Mouse (Mus musculus) monocyte, adult 5-6 weeks (primary cell): ENCODE measurements around the gene Ndufa4l2. TPM values are rescaled to one million over a fixed set of nuclear protein-coding genes. Genes with fewer than 3 reads are reported as not detected.

Experiments used
- ATAC-seq: fragments of 153-309, 156-312 bp; replicated peaks from 2 replicates; pipeline ENCODE4 v1.8.0; 2017; ENCODE audit warnings: mild to moderate bottlenecking; ENCODE audit not compliant: low TSS enrichment, insufficient number of reproducible peaks, severe bottlenecking, poor library complexity, low FRiP score
- total RNA-seq: library from RNA; stranded (forward); fragments of 200-1000, 200-491, 200-594 nt; gene quantifications from 3 replicates; pipeline ENCODE4 v1.2.3, GENCODE M21; 2017

The Ndufa4l2 gene
- total RNA-seq, 1 experiment from 2014 or later = not detected

GRCm38 (mm10) chr10:127508239-127508638 is 6.5 kb upstream of the Ndufa4l2 start:
- ATAC-seq = peak; percentile 8; the same call in 1 of the 2 replicates

GRCm38 (mm10) chr10:127509051-127509836 is 5.5 kb upstream of the Ndufa4l2 start:
- ATAC-seq = peak; percentile 47; the same call in 1 of the 2 replicates

DNA sequence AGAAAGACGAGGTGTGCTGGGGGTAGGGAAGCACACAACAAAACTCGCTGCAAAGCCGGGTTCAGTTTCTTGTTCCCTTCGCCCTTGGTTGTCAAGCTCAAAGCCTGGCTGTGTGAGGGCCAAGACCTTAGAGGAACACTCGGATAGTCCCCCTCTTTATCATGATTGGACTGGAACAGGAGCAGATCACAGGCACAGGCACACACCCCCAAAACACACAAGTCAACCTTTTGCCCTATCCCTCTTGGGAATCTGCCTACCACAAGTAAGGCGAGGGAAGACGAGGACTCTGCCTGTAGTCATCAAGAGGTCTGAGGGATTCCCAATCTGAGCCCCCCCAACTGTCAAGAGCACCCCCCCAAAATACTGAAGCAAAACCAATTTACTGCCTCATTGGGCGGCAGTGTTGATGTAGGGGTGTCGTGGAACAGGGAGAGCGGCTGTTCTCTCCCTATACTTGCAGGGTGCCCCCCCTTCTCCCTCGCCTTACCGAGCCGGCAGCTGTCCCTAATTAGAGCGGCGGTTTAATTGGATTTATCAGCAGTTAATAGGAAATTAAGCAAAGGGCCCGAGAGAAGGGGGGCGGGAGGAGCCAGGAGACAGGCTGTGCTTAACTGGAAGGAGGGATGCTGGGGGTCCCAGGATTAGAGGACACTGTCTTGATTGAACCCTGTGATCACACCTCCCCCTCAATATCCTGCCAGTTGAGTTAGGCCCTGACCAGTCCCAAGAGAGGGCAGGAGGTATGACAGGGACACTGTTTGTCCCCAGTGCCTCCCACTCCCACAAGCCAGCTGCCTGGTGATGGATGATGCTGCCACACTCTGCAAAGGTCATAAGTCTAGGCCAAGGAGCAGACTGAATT is 4.7 kb upstream of the Ndufa4l2 start:
- no peak for ATAC-seq

DNA sequence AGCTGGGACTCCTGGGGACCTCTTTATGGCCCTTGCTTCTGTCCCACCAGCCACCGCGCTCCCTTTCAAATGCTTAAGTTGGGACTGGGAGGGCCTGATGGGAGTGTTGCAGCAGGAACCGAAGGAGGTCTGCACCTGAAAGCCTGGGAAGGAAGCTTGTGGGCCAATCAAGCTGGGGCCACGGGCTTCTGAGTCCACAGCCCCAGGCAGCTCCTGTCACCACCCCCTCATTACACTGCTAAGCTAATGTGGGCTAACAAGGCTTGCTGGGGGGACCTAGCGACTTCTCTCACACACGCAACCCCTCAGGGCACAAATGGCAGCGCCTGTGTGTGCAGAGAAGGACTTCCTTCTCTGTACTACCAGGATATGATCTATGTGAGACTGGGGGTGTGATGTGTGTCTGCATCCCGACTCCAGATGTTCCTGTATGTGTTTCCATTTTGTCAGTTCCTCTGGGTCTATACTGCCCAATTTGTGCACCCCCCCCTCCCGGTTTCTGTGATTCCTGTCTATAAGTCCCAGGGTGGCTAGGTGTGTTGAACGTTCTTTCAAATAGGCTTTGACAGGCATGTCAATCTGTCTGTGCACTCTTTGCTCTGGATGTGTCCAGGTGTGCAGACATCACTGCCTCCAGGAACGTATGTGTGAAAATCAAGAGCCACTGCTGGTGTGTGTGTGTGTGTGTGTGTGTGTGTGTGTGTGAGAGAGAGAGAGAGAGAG is 3.7 kb upstream of the Ndufa4l2 start:
- no peak for ATAC-seq

GRCm38 (mm10) chr10:127511634-127512306 is 3.0 kb upstream of the Ndufa4l2 start:
- no peak for ATAC-seq

DNA sequence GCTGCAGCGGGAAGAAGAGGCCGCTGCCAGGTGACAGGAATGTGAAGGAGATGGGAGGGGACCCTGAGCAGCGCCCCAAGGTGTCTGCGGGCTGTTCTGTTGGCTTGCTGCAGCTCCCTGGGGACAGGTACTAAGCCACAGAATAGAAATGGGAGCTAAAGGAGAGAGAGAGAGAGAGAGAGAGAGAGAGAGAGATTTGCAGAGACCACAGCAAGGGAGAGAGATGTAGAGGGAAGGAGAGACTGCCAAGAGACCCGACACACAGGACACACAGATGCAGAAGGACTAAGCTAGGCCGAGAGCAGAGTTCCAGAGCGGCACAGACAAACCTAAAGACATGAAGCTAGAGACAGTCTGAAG is 2.5 kb upstream of the Ndufa4l2 start:
- ATAC-seq = no peak

DNA sequence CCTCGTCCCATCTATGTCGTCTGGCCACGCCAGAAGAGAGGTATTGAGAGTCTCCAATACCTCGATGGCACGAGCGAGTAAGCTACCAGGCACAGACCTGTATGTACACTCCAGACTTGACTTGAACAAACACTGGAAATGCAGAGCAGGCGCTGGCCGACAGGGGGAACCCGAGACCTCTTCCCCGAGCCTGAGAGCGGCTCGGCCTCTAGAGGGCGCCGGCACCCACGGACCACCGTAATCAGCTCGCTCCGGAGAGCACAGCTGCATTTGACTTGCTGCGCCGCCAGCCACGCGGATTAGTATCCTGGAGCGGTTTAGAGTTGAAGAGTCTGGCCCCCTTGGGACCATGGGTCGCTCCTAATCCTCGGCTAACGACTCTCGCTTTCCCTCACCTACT is 2.0 kb upstream of the Ndufa4l2 start:
- ATAC-seq = peak; percentile 68

- no peak for ATAC-seq
These were observed 1.2 kb upstream of the Ndufa4l2 start for GRCm38 (mm10) chr10:127513501-127514091.

- no peak for ATAC-seq
These were observed 562 bp upstream of the Ndufa4l2 start for GRCm38 (mm10) chr10:127514111-127514698.

DNA sequence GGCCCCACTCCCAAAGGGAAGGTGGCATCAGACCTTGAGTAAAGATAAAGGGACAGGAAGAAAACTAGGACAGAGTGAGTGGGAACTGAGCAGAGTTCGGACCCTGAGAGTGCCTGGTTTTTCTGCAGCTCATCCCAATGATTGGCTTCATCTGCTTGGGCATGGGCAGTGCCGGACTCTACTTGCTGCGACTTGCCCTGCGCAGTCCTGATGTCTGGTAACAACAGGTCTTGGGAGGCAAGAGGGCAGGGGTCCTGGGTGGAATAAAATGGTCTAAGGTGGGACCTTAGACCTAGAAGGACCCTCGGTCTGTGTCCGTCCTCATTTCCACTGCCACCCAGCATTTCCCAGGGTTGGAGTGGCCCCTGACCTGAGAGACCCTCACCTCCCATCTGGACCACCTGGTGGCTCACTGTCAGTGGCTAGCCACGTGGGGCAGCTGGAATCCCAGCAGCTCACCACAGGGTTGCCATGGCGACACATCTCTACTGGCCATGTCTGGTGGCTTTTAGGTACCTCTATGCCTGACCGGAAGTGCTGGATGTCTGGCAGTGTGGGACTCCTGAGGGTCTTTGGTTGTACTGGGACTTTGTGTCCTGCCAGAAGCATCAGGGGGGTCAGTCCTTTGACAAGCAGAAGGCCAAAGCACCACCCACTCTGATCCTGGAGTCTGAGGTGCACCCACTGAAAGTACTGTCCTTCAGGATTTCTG is 660 bp downstream of the Ndufa4l2 start:
- no peak for ATAC-seq

GRCm38 (mm10) chr10:127515983-127516459 is 1.3 kb downstream of the Ndufa4l2 start:
- no peak for ATAC-seq

DNA sequence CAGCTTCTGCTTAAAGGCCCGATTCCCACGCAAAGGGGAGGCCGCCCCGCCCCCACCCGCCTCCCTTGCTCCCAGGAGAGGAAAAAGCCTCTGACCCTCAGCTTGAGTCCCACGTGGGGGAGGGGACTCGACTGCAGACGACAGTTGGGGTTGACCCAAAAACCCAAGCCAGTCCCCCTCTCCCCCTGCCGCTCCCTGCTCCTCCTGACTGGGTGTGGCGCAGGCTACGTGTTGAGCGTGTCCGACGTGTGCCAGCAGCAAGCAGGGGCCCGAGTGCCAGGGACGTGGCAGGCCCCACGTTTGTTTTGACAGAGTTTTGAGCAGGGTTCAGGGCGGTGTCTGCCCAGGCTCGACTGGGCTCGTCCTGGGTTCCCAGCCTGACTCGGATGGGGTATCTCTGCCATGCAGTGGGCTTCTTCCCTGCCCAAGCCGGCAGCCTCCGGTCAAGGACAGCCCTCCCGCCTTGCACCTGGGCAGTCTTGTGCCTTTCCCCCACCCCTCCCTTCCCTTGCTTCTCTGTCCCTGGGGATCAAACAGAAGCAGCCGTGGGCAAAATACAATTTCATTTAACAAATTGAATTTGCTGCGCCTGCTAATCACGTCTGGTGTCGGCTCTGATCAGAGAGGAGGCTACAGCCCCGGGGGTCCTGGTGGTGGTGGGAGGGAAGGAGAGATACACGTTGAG is 2.0 kb downstream of the Ndufa4l2 start:
- no peak for ATAC-seq

DNA sequence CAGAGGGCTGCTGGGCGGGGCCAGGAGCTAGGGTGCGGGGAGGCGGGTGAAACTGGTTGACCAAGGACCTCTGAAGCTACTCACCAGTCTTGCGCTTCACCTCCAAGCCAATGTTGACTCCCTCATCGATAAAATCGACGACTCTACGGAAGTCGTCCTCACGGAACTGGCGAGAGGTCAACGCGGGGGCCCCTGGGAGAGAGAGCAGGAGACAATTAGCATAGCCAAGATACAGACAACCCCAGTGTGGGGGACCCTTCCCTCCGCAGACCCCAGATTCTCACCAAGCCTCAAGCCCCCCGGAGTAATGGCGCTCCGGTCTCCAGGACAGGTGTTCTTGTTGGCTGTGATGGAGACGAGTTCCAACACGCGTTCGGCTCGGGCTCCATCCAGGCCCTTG is 3.2 kb downstream of the Ndufa4l2 start:
- ATAC-seq = no peak

DNA sequence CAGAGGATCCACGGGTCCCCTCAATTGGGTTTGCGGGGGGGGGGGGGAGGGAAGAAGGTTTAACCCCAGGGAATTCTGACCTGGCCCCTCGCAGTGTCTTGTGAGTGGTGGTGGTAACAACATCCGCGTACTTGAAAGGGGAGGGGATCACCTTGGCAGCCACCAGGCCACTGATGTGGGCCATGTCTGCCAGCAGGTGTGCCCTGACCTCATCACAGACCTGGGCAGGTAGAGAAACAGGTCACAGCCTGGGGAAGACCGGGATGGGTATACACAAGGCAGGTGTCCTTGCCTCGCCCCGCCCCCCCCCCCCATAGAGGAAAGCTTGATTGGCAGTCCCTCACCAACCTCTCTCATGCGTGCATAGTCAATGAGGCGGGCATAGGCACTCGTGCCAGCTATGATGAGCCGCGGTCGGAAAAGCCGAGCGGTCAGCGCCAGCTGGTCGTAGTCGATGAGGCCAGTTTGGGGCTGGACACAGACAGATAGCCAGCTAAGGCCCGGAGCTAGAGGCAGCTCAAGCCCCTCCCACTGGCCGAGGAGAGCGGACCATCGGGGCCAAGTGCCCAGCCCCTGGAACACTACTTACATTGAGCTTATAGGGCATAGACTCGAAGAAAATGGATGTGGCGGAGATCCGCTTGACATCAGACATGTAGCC is 4.4 kb downstream of the Ndufa4l2 start:
- no peak for ATAC-seq

- no peak for ATAC-seq
These were observed 5.3 kb downstream of the Ndufa4l2 start for GRCm38 (mm10) chr10:127519903-127520713.
